Mouse (Mus musculus) heart, embryonic 12.5 days (tissue): Measurements from ENCODE around the gene Adgra3. TPM values are rescaled to one million over a fixed set of nuclear protein-coding genes. Genes with fewer than 3 reads are reported as not detected.

ENCODE experiments used
- ATAC-seq: fragments of 200-750 bp; cut with Nextera tagmentation; 2 replicates; pipeline ENCODE4 v1.8.0; 2017; ENCODE audit warnings: moderate TSS enrichment, moderate library complexity; ENCODE audit not compliant: insufficient number of reproducible peaks, low FRiP score
- H3K27ac ChIP-seq: fragments of 300-500 bp; sonication (generic); 2 replicates; pipeline ENCODE4 v1.5.1; 2016; ENCODE audit warnings: mild to moderate bottlenecking, moderate library complexity; ENCODE audit not compliant: poor library complexity, severe bottlenecking
- H3K27me3 ChIP-seq: fragments of 300-500 bp; sonication (generic); replicated peaks from 2 replicates; pipeline ENCODE4 v1.6.1; 2016; ENCODE audit warnings: mild to moderate bottlenecking, moderate library complexity
- H3K36me3 ChIP-seq: fragments of 300-500 bp; sonication (generic); 2 replicates; pipeline ENCODE4 v1.6.1; 2016; ENCODE audit warnings: mild to moderate bottlenecking, moderate library complexity
- H3K4me1 ChIP-seq: fragments of 300-500 bp; sonication (generic); replicated peaks from 2 replicates; pipeline ENCODE4 v1.6.1; 2016; ENCODE audit warnings: mild to moderate bottlenecking
- H3K4me2 ChIP-seq: fragments of 300-500 bp; sonication (generic); 2 replicates; pipeline ENCODE4 v1.6.1; 2016; ENCODE audit warnings: mild to moderate bottlenecking, moderate library complexity
- H3K4me3 ChIP-seq: fragments of 300-500 bp; sonication (generic); 2 replicates; pipeline ENCODE4 v1.5.1; 2016; ENCODE audit warnings: mild to moderate bottlenecking
- H3K9ac ChIP-seq: fragments of 300-500 bp; sonication (generic); 2 replicates; pipeline ENCODE4 v1.6.1; 2016; ENCODE audit warnings: mild to moderate bottlenecking, moderate library complexity
- H3K9me3 ChIP-seq: fragments of 300-500 bp; sonication (generic); replicated peaks from 2 replicates; pipeline ENCODE4 v1.6.1; 2016; ENCODE audit warnings: mild to moderate bottlenecking, moderate library complexity
- WGBS: fragments of 180-500 bp; shearing (Covaris S2); methylation state at CpG from one replicate; pipeline ENCODE4 v1.1.7; 2016; 5-methylcytosine and 5-hydroxymethylcytosine counted together
- polyA plus RNA-seq: library from polyadenylated mRNA; unstranded; fragments of >200 nt; fragmentation: Nextera tagmentation; extraction: Ambion mirVana; gene quantifications from 2 replicates; pipeline ENCODE4 v1.2.1, GENCODE M21; 2016

Adgra3 gene
- polyA plus RNA-seq: 25.1 and 28.1 TPM in 2 replicates

- Histone ChIP-seq H3K27me3 (no peaks in the 10 kb centered on the region), H3K4me3 (peak within 1 kb of the TSS; percentile 83), H3K36me3 (no peaks in the 10 kb centered on the region), H3K27ac (peak within 1 kb of the TSS; percentile 69), H3K9me3 (no peaks in the 10 kb centered on the region), H3K4me2 (peak within 1 kb of the TSS; percentile 86), H3K4me1 (peaks cover 28% of the 10 kb centered on the region), H3K9ac (peak within 1 kb of the TSS; percentile 96)
- WGBS: under 1% methylated on average over 109 of the region's 113 CpGs
- peak; percentile 93 for ATAC-seq
These were observed at the start of gene Adgra3 for GRCm38 (mm10) chr5:50058421-50059286. Gene Adgra3, minus strand, starts transcription at chr5:50059006.

- no peak overlapping the region for H3K9ac ChIP-seq
- no peaks in the 10 kb centered on the region for H3K4me1 ChIP-seq
- H3K4me3 ChIP-seq: no peak overlapping the region
- H3K27me3 ChIP-seq: no peaks in the 10 kb centered on the region
- WGBS: 60% methylated on average over 1 of the region's 1 CpGs
- H3K27ac ChIP-seq: no peak overlapping the region
- H3K9me3 ChIP-seq: no peaks in the 10 kb centered on the region
- H3K36me3 ChIP-seq: no peaks in the 10 kb centered on the region
- H3K4me2 ChIP-seq: no peak overlapping the region
- ATAC-seq: no peak
These were observed 24.6 kb upstream of the Adgra3 start for GRCm38 (mm10) chr5:50083441-50083840.

- no peaks in the 10 kb centered on the region for H3K27me3 ChIP-seq
- no peak for ATAC-seq
- H3K36me3 ChIP-seq: no peaks in the 10 kb centered on the region
- H3K27ac ChIP-seq: no peak overlapping the region
- no peak overlapping the region for H3K9ac ChIP-seq
- H3K4me1 ChIP-seq: no peaks in the 10 kb centered on the region
- no peak overlapping the region for H3K4me2 ChIP-seq
- 0 out of 2 replicates have a peak, but pooled peaks cover 4% of the 10 kb centered on the region for H3K9me3 ChIP-seq
- H3K4me3 ChIP-seq: no peak overlapping the region
These were observed 15.4 kb upstream of the Adgra3 start for GRCm38 (mm10) chr5:50074245-50074644.

- Histone ChIP-seq H3K27ac (no peak overlapping the region), H3K9me3 (no peaks in the 10 kb centered on the region), H3K4me3 (no peak overlapping the region), H3K4me1 (0 out of 2 replicates have a peak, but pooled peaks cover under 1% of the 10 kb centered on the region), H3K27me3 (no peaks in the 10 kb centered on the region), H3K4me2 (no peak overlapping the region), H3K9ac (no peak overlapping the region), H3K36me3 (no peaks in the 10 kb centered on the region)
- no peak for ATAC-seq
- 80% methylated on average over 3 of the region's 3 CpGs for WGBS
These were observed 5.4 kb upstream of the Adgra3 start for GRCm38 (mm10) chr5:50064236-50064635.

GRCm38 (mm10) chr5:50059586-50059985, 780 bp upstream of the Adgra3 start:
- Histone ChIP-seq H3K4me2 (peak overlapping the region; percentile 86), H3K4me1 (peaks cover 19% of the 10 kb centered on the region), H3K4me3 (no peak overlapping the region), H3K9ac (no peak overlapping the region), H3K27ac (no peak overlapping the region), H3K36me3 (no peaks in the 10 kb centered on the region), H3K9me3 (no peaks in the 10 kb centered on the region), H3K27me3 (no peaks in the 10 kb centered on the region)
- 89% methylated on average over 7 of the region's 7 CpGs for WGBS
- no peak for ATAC-seq

GRCm38 (mm10) chr5:50057612-50058420, 990 bp downstream of the Adgra3 start:
- peak overlapping the region; percentile 96 for H3K9ac ChIP-seq
- H3K9me3 ChIP-seq: no peaks in the 10 kb centered on the region
- H3K4me1 ChIP-seq: peaks cover 36% of the 10 kb centered on the region
- WGBS: 4% methylated on average over 26 of the region's 26 CpGs
- ATAC-seq: no peak; the same call in 1 of the 2 replicates
- H3K27ac ChIP-seq: peak overlapping the region; percentile 69
- H3K36me3 ChIP-seq: no peaks in the 10 kb centered on the region
- H3K4me2 ChIP-seq: peak overlapping the region; percentile 86
- H3K4me3 ChIP-seq: peak overlapping the region; percentile 83
- H3K27me3 ChIP-seq: no peaks in the 10 kb centered on the region

GRCm38 (mm10) chr5:50052456-50052855, 6.3 kb downstream of the Adgra3 start:
- no peak for ATAC-seq
- 0 out of 2 replicates have a peak overlapping the region, but pooled peaks have one; percentile 5 for H3K27ac ChIP-seq
- no peak overlapping the region for H3K4me2 ChIP-seq
- no peaks in the 10 kb centered on the region for H3K9me3 ChIP-seq
- H3K4me3 ChIP-seq: no peak overlapping the region
- no peaks in the 10 kb centered on the region for H3K27me3 ChIP-seq
- no peak overlapping the region for H3K9ac ChIP-seq
- peaks cover 71% of the 10 kb centered on the region for H3K4me1 ChIP-seq
- H3K36me3 ChIP-seq: no peaks in the 10 kb centered on the region
- WGBS: 41% methylated on average over 4 of the region's 4 CpGs

GRCm38 (mm10) chr5:50050668-50051425, 8.0 kb downstream of the Adgra3 start:
- no peak overlapping the region for H3K4me3 ChIP-seq
- WGBS: 80% methylated on average over 21 of the region's 21 CpGs
- H3K36me3 ChIP-seq: no peaks in the 10 kb centered on the region
- ATAC-seq: no peak
- H3K4me1 ChIP-seq: peaks cover 64% of the 10 kb centered on the region
- H3K9ac ChIP-seq: no peak overlapping the region
- no peaks in the 10 kb centered on the region for H3K27me3 ChIP-seq
- H3K4me2 ChIP-seq: no peak overlapping the region
- H3K27ac ChIP-seq: no peak overlapping the region
- no peaks in the 10 kb centered on the region for H3K9me3 ChIP-seq

GRCm38 (mm10) chr5:50050037-50050436, 8.8 kb downstream of the Adgra3 start:
- no peak for ATAC-seq
- Histone ChIP-seq H3K9me3 (no peaks in the 10 kb centered on the region), H3K4me3 (no peak overlapping the region), H3K36me3 (no peaks in the 10 kb centered on the region), H3K4me2 (no peak overlapping the region), H3K27me3 (no peaks in the 10 kb centered on the region), H3K9ac (no peak overlapping the region), H3K27ac (no peak overlapping the region), H3K4me1 (peaks cover 61% of the 10 kb centered on the region)
- WGBS: 36% methylated on average over 3 of the region's 3 CpGs

GRCm38 (mm10) chr5:50049506-50049905, 9.3 kb downstream of the Adgra3 start:
- Histone ChIP-seq H3K27me3 (no peaks in the 10 kb centered on the region), H3K9ac (no peak overlapping the region), H3K4me3 (no peak overlapping the region), H3K4me1 (peaks cover 59% of the 10 kb centered on the region), H3K4me2 (no peak overlapping the region), H3K9me3 (no peaks in the 10 kb centered on the region), H3K36me3 (no peaks in the 10 kb centered on the region), H3K27ac (no peak overlapping the region)
- WGBS: 70% methylated on average over 8 of the region's 8 CpGs
- ATAC-seq: no peak
